Mouse (Mus musculus): ENCODE data around the gene Dmwd. TPM values are rescaled to one million over a fixed set of nuclear protein-coding genes. Genes with fewer than 3 reads are reported as not detected.

Gene Dmwd
- polyA plus RNA-seq, 1 experiment from 2014 or later, result 26.0 TPM

- no peaks in the 10 kb centered on the region for H3K9me3 ChIP-seq
- H3K4me1 ChIP-seq (replicated peaks), result peaks cover 22% of the 10 kb centered on the region
- no peaks in the 10 kb centered on the region for H3K27me3 ChIP-seq
- peaks cover 9% of the 10 kb centered on the region; the same call in 1 of the 2 replicates for H3K36me3 ChIP-seq
- 94% methylated on average over 5 of the region's 5 CpGs for WGBS
- no peak overlapping the region for H3K4me2 ChIP-seq
- no peak overlapping the region for H3K9ac ChIP-seq
- ATAC-seq (ENCODE audit: low read depth), result no peak
- H3K27ac ChIP-seq (replicated peaks), result no peak overlapping the region
- no peak overlapping the region for H3K4me3 ChIP-seq
Measured at GRCm38 (mm10) chr7:19127744-19128143, 51.7 kb downstream of the Dmwd start.

DNA sequence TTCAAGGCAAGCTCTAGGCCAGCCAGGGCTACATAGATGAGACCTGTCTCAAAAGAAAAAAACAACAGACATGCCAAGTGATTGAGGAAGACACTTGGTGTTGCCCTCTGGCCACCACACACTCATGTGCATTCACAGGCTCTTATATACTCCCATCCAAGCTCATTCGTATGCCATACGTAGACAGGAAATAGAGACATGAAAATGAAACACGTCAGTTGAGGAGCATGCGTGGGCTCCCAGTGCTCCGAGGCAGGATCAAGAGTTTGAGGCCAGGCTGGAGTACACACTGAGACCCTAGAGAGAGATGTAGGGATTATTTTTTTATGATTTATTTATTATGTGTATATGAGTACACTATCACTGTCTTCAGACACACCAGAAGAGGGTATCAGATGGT is 53.4 kb downstream of the Dmwd start:
- 94% methylated on average over 5 of the region's 5 CpGs for WGBS
- H3K9me3 ChIP-seq, result no peaks in the 10 kb centered on the region
- peaks cover 10% of the 10 kb centered on the region for H3K36me3 ChIP-seq
- no peaks in the 10 kb centered on the region for H3K27me3 ChIP-seq
- no peak overlapping the region for H3K9ac ChIP-seq
- no peak for ATAC-seq (ENCODE audit: low read depth)
- peaks cover 26% of the 10 kb centered on the region for H3K4me1 ChIP-seq (replicated peaks)
- no peak overlapping the region for H3K4me2 ChIP-seq
- 0 out of 2 replicates have a peak overlapping the region, but pooled peaks have one; percentile 93 for H3K27ac ChIP-seq (replicated peaks)
- no peak overlapping the region for H3K4me3 ChIP-seq

- peak; percentile 1; the same call in 1 of the 2 replicates for ATAC-seq (ENCODE audit: low read depth)
Measured at GRCm38 (mm10) chr7:19130657-19131056, 54.6 kb downstream of the Dmwd start.

GRCm38 (mm10) chr7:19131324-19131848 is 55.4 kb downstream of the Dmwd start:
- Histone ChIP-seq H3K4me2 (peak overlapping the region; percentile 63), H3K4me1 (replicated peaks) (peaks cover 26% of the 10 kb centered on the region), H3K4me3 (peak overlapping the region; percentile 48), H3K9me3 (no peaks in the 10 kb centered on the region), H3K9ac (peak overlapping the region; percentile 71), H3K27me3 (no peaks in the 10 kb centered on the region), H3K36me3 (peaks cover 20% of the 10 kb centered on the region), H3K27ac (replicated peaks) (peak overlapping the region; percentile 93)
- peak; percentile 99 for ATAC-seq (ENCODE audit: low read depth)
- WGBS, result under 1% methylated on average over 39 of the region's 39 CpGs

More at GRCm38 (mm10) chr7:19130657-19131056, 54.6 kb downstream of the Dmwd start:
- WGBS, result 30% methylated on average over 4 of the region's 4 CpGs
- H3K4me3 ChIP-seq, result peak overlapping the region; percentile 48
- no peaks in the 10 kb centered on the region for H3K9me3 ChIP-seq
- H3K27me3 ChIP-seq, result no peaks in the 10 kb centered on the region
- H3K36me3 ChIP-seq, result peaks cover 19% of the 10 kb centered on the region
- peaks cover 26% of the 10 kb centered on the region for H3K4me1 ChIP-seq (replicated peaks)
- H3K4me2 ChIP-seq, result peak overlapping the region; percentile 63
- H3K27ac ChIP-seq (replicated peaks), result peak overlapping the region; percentile 93
- H3K9ac ChIP-seq, result peak overlapping the region; percentile 71

Small RNA genes within 50 kb of the gene (microRNA-seq; reads per million reads assigned to microRNA genes)
- not detected for gene Mir3100

Other genes with a start within 250 kb of the Dmwd start
- gene Mill2, start 236.3 kb upstream of the Dmwd start, polyA plus RNA-seq (2015; fragmentation: Nextera tagmentation; extraction: Ambion mirVana), result 0.17 and 0.59 TPM in 2 replicates
- 12.6 and 12.8 TPM in 2 replicates for gene Pglyrp1, start 204.9 kb upstream of the Dmwd start, polyA plus RNA-seq (2015; fragmentation: Nextera tagmentation; extraction: Ambion mirVana)
- gene Ccdc61, start 165.8 kb upstream of the Dmwd start, polyA plus RNA-seq (2015; fragmentation: Nextera tagmentation; extraction: Ambion mirVana), result 19.7 and 23.0 TPM in 2 replicates
- 9.7 and 10.7 TPM in 2 replicates for gene Nova2, start 150.3 kb upstream of the Dmwd start, polyA plus RNA-seq (2015; fragmentation: Nextera tagmentation; extraction: Ambion mirVana)
- gene Nanos2, start 88.8 kb upstream of the Dmwd start, polyA plus RNA-seq (2015; fragmentation: Nextera tagmentation; extraction: Ambion mirVana), result 0.56 TPM in 2 replicates
- 5.8 and 7.4 TPM in 2 replicates for gene Mypop, start 85.0 kb upstream of the Dmwd start, polyA plus RNA-seq (2015; fragmentation: Nextera tagmentation; extraction: Ambion mirVana)
- gene Irf2bp1, start 72.2 kb upstream of the Dmwd start, polyA plus RNA-seq (2015; fragmentation: Nextera tagmentation; extraction: Ambion mirVana), result 28.4 and 29.9 TPM in 2 replicates
- gene Foxa3, start 52.7 kb upstream of the Dmwd start, polyA plus RNA-seq (2015; fragmentation: Nextera tagmentation; extraction: Ambion mirVana), result 0.13 and 0.14 TPM in 2 replicates
- 30.4 and 32.7 TPM in 2 replicates for gene Sympk, start 51.9 kb upstream of the Dmwd start, polyA plus RNA-seq (2015; fragmentation: Nextera tagmentation; extraction: Ambion mirVana)
- not detected in 2 replicates for gene Rsph6a, start 21.5 kb upstream of the Dmwd start, polyA plus RNA-seq (2015; fragmentation: Nextera tagmentation; extraction: Ambion mirVana)
- gene Dmpk, start 7.6 kb downstream of the Dmwd start, polyA plus RNA-seq (2015; fragmentation: Nextera tagmentation; extraction: Ambion mirVana), result 10.5 and 10.7 TPM in 2 replicates
- gene Six5, start 18.4 kb downstream of the Dmwd start, polyA plus RNA-seq (2015; fragmentation: Nextera tagmentation; extraction: Ambion mirVana), result 2.5 and 3.2 TPM in 2 replicates
- 2.1 and 2.3 TPM in 2 replicates for gene Gm4969, start 42.1 kb downstream of the Dmwd start, polyA plus RNA-seq (2015; fragmentation: Nextera tagmentation; extraction: Ambion mirVana)
- 17.7 and 18.1 TPM in 2 replicates for gene Fbxo46, start 43.6 kb downstream of the Dmwd start, polyA plus RNA-seq (2015; fragmentation: Nextera tagmentation; extraction: Ambion mirVana)
- gene Qpctl, start 73.1 kb downstream of the Dmwd start, polyA plus RNA-seq (2015; fragmentation: Nextera tagmentation; extraction: Ambion mirVana), result 21.7 and 22.2 TPM in 2 replicates
- gene Snrpd2, start 73.5 kb downstream of the Dmwd start, polyA plus RNA-seq (2015; fragmentation: Nextera tagmentation; extraction: Ambion mirVana), result 108 and 118 TPM in 2 replicates
- gene Gipr, start 89.9 kb downstream of the Dmwd start, polyA plus RNA-seq (2015; fragmentation: Nextera tagmentation; extraction: Ambion mirVana), result 1.3 and 1.4 TPM in 2 replicates
- gene Eml2, start 100.2 kb downstream of the Dmwd start, polyA plus RNA-seq (2015; fragmentation: Nextera tagmentation; extraction: Ambion mirVana), result 6.8 and 8.1 TPM in 2 replicates
- gene Gpr4, start 136.3 kb downstream of the Dmwd start, polyA plus RNA-seq (2015; fragmentation: Nextera tagmentation; extraction: Ambion mirVana), result 2.0 and 2.6 TPM in 2 replicates
- 38.7 and 39.9 TPM in 2 replicates for gene Opa3, start 152.1 kb downstream of the Dmwd start, polyA plus RNA-seq (2015; fragmentation: Nextera tagmentation; extraction: Ambion mirVana)
- gene Vasp, start 195.6 kb downstream of the Dmwd start, polyA plus RNA-seq (2015; fragmentation: Nextera tagmentation; extraction: Ambion mirVana), result 41.2 and 46.3 TPM in 2 replicates
- gene Ppm1n, start 203.8 kb downstream of the Dmwd start, polyA plus RNA-seq (2015; fragmentation: Nextera tagmentation; extraction: Ambion mirVana), result 0.41 and 0.59 TPM in 2 replicates
- gene Rtn2, start 206.4 kb downstream of the Dmwd start, polyA plus RNA-seq (2015; fragmentation: Nextera tagmentation; extraction: Ambion mirVana), result 103 and 117 TPM in 2 replicates
- gene Fosb, start 233.8 kb downstream of the Dmwd start, polyA plus RNA-seq (2015; fragmentation: Nextera tagmentation; extraction: Ambion mirVana), result 0.06 and 0.19 TPM in 2 replicates